Mouse (Mus musculus) splenic B cell, adult 2 months (primary cell): ENCODE measurements around the gene Clpb.

Experiments
- DNase-seq: peaks from one replicate; pipeline ENCODE4 v3.0.0-alpha.2; 2011; ENCODE audit warnings: low read depth, low spot score
- H3K27me3 ChIP-seq: 2 replicates; pipeline ENCODE4 v1.6.1; 2012; ENCODE audit warnings: mild to moderate bottlenecking, low read length, moderate library complexity, mixed read lengths; ENCODE audit not compliant: control insufficient read depth, poor library complexity, insufficient read depth, severe bottlenecking
- H3K36me3 ChIP-seq: 2 replicates; pipeline ENCODE4 v1.6.1; 2012; ENCODE audit warnings: mild to moderate bottlenecking, low read length, moderate library complexity, mixed read lengths; ENCODE audit not compliant: control insufficient read depth, poor library complexity, insufficient read depth, severe bottlenecking

Gene Clpb

GRCm38 (mm10) chr7:101834903-101835302 lies 171.5 kb downstream of the Clpb start:
- Histone ChIP-seq H3K36me3 (no peaks in the 10 kb centered on the region), H3K27me3 (no peaks in the 10 kb centered on the region)
- no peak for DNase-seq

- Histone ChIP-seq H3K36me3 (no peaks in the 10 kb centered on the region), H3K27me3 (no peaks in the 10 kb centered on the region)
- DNase-seq, result peak; percentile 20
Observed at GRCm38 (mm10) chr7:101835457-101836109, 172.2 kb downstream of the Clpb start.

- Histone ChIP-seq H3K36me3 (no peaks in the 10 kb centered on the region), H3K27me3 (no peaks in the 10 kb centered on the region)
- peak; percentile 58 for DNase-seq
Observed at GRCm38 (mm10) chr7:101836271-101837153, 173.1 kb downstream of the Clpb start.

- Histone ChIP-seq H3K36me3 (no peaks in the 10 kb centered on the region), H3K27me3 (no peaks in the 10 kb centered on the region)
- peak; percentile 17 for DNase-seq
Observed at GRCm38 (mm10) chr7:101837154-101837605, 173.7 kb downstream of the Clpb start.

GRCm38 (mm10) chr7:101837606-101838471 lies 174.4 kb downstream of the Clpb start, which contains the start of gene Inppl1:
Gene Inppl1, minus strand, starts transcription at chr7:101838229.
- peak; percentile 28 for DNase-seq
- no peaks in the 10 kb centered on the region for H3K36me3 ChIP-seq
- no peaks in the 10 kb centered on the region for H3K27me3 ChIP-seq

GRCm38 (mm10) chr7:101844186-101844585 lies 180.8 kb downstream of the Clpb start:
- no peak for DNase-seq
- Histone ChIP-seq H3K36me3 (no peaks in the 10 kb centered on the region), H3K27me3 (no peaks in the 10 kb centered on the region)
